Mouse (Mus musculus): ENCODE data around the gene Oasl2.

DNA sequence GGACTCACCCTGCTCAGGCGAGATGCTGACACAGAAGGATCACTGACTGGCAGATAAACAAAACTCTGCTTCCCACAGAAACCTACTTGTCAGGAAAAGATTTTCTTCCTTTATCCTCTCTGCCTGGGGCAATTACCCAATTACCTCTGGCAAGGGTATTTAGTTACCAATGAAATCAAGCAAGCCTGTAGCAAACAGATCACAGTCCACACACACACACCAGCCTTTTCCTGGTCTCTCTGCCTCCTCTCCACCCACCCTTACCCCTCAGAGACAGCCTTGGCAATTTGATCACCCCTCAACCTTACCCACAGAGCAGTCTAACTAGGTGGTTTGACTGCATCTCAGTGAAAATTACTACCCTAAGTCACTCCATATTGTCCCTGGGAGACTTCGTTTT is 7.7 kb upstream of the Oasl2 start:
- no peak for TF ChIP-seq EP300 (IDR thresholded peaks at IDR 0.05; ENCODE audit: insufficient read depth, low read depth, low read length)
- TF ChIP-seq CTCF (IDR thresholded peaks at IDR 0.05; ENCODE audit: low read depth, low read length), result no peak
- TF ChIP-seq POLR2A (IDR thresholded peaks at IDR 0.05; ENCODE audit: insufficient read depth, low read length), result no peak
